In the genomic region with DNA sequence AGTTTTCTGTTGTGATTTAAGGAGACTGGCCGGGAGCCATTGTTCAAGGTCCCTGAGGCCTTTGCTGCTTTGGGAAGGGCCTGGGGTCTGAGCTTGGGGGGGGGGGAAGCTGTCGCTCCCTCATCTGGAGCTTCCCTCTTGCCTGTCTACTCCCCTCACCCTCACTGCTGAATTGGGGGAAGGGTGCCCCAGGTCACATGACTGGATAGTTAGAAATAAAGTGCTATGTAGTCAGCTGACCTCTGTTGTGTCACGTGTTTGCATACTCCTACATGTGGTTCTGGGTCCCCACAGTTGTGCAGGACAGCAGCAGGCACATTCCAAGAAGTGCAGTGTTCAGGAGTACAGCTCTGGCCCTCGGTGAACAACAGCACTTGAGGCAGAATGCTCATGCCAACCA, we compare ENCODE assay signal across 8 mouse cellular contexts. TPM values are rescaled to one million over a fixed set of nuclear protein-coding genes. Genes with fewer than 3 reads are reported as not detected.
A peak's percentile ranks its signal among the peaks of the same experiment; 100 is the strongest.
DNase-seq lines count a peak whose midpoint lies in the region; ATAC-seq lines count a peak whose summit lies in the region.

No protein-coding gene starts in this region.

- ATAC-seq in forebrain, embryonic 13.5 days = peak; percentile 25; the same call in 1 of the 2 replicates
- ATAC-seq in intestine, embryonic 16.5 days = no peak
- ATAC-seq in midbrain, embryonic 16.5 days = no peak

- no peaks in the 10 kb centered on the region for H3K9me3 ChIP-seq in forebrain, embryonic 13.5 days (replicated peaks)
- H3K9me3 ChIP-seq in intestine, embryonic 16.5 days (ENCODE audit: control insufficient read depth, low read length) = no peaks in the 10 kb centered on the region
- no peaks in the 10 kb centered on the region for H3K9me3 ChIP-seq in midbrain, embryonic 16.5 days (replicated peaks; ENCODE audit: control insufficient read depth, low read length, poor library complexity, severe bottlenecking)

- peaks cover 48% of the 10 kb centered on the region for H3K36me3 ChIP-seq in forebrain, embryonic 13.5 days (ENCODE audit: poor library complexity, severe bottlenecking)
- H3K36me3 ChIP-seq in intestine, embryonic 16.5 days (ENCODE audit: control insufficient read depth, insufficient read depth, low read length) = peaks cover 13% of the 10 kb centered on the region; the same call in 1 of the 2 replicates
- H3K36me3 ChIP-seq in midbrain, embryonic 16.5 days (ENCODE audit: control insufficient read depth, insufficient read depth, low read length) = peaks cover 7% of the 10 kb centered on the region

- H3K4me2 ChIP-seq in forebrain, embryonic 13.5 days = peak overlapping the region; percentile 17; the same call in 1 of the 2 replicates
- H3K4me2 ChIP-seq in intestine, embryonic 16.5 days (ENCODE audit: low read depth, low read length) = no peak overlapping the region
- no peak overlapping the region for H3K4me2 ChIP-seq in midbrain, embryonic 16.5 days (ENCODE audit: low read length)

- H3K27ac ChIP-seq in forebrain, embryonic 13.5 days = peak overlapping the region; percentile 86
- H3K27ac ChIP-seq in intestine, embryonic 16.5 days (ENCODE audit: low read length) = peak overlapping the region; percentile 74
- peak overlapping the region; percentile 82 for H3K27ac ChIP-seq in midbrain, embryonic 16.5 days (ENCODE audit: low read length)

- H3K4me1 ChIP-seq in forebrain, embryonic 13.5 days = peaks cover 25% of the 10 kb centered on the region
- H3K4me1 ChIP-seq in intestine, embryonic 16.5 days (ENCODE audit: control insufficient read depth, insufficient read depth, low read length) = peaks cover 23% of the 10 kb centered on the region
- H3K4me1 ChIP-seq in midbrain, embryonic 16.5 days (ENCODE audit: control insufficient read depth, insufficient read depth, low read length) = peaks cover 15% of the 10 kb centered on the region

- WGBS in forebrain, embryonic 13.5 days = 74% methylated on average over 4 of the region's 4 CpGs
- WGBS in intestine, embryonic 16.5 days = 61% methylated on average over 4 of the region's 4 CpGs
- 69% methylated on average over 4 of the region's 4 CpGs for WGBS in midbrain, embryonic 16.5 days

- H3K27me3 ChIP-seq in forebrain, embryonic 13.5 days = no peaks in the 10 kb centered on the region
- no peaks in the 10 kb centered on the region for H3K27me3 ChIP-seq in intestine, embryonic 16.5 days (replicated peaks; ENCODE audit: control insufficient read depth, insufficient read depth, low read length)
- H3K27me3 ChIP-seq in midbrain, embryonic 16.5 days (ENCODE audit: control insufficient read depth, insufficient read depth, low read depth, low read length) = no peaks in the 10 kb centered on the region

- peak; percentile 32 to 42 for DNase-seq in kidney, adult 8-10 months
- no peak for DNase-seq in kidney, adult 18-20 months
- DNase-seq in urinary bladder, postnatal 36 days (ENCODE audit: low spot score in 2 of 2) = no peak
- no peak for DNase-seq in natural killer cell, adult 2 months (ENCODE audit: low spot score in 2 of 2)
- DNase-seq in adipocyte (ENCODE audit: low spot score) = no peak

- H3K9ac ChIP-seq in forebrain, embryonic 13.5 days = 0 out of 2 replicates have a peak overlapping the region, but pooled peaks have one; percentile 45
- peak overlapping the region; percentile 33; the same call in 1 of the 2 replicates for H3K9ac ChIP-seq in intestine, embryonic 16.5 days (ENCODE audit: low read depth, low read length)
- H3K9ac ChIP-seq in midbrain, embryonic 16.5 days (ENCODE audit: low read depth, low read length) = no peak overlapping the region

- H3K4me3 ChIP-seq in forebrain, embryonic 13.5 days = no peak overlapping the region
- no peak overlapping the region for H3K4me3 ChIP-seq in intestine, embryonic 16.5 days (ENCODE audit: low read length)
- H3K4me3 ChIP-seq in midbrain, embryonic 16.5 days (ENCODE audit: low read depth, low read length) = no peak overlapping the region

RNA-seq across cellular contexts. Expression of gene Rnf114, which starts 15.7 kb away (rescaled TPM):
- 134 and 147 TPM in 2 replicates for polyA plus RNA-seq in forebrain, embryonic 13.5 days (2015; fragmentation: Nextera tagmentation; extraction: Ambion mirVana)
- 75.7 and 76.5 TPM in 2 replicates for polyA plus RNA-seq in intestine, embryonic 16.5 days (2015; fragmentation: Nextera tagmentation; extraction: Ambion mirVana)
- 111 and 121 TPM in 2 replicates for polyA plus RNA-seq in midbrain, embryonic 16.5 days (2015; fragmentation: Nextera tagmentation; extraction: Ambion mirVana)

RNA-seq across cellular contexts. Expression of gene Spata2, which starts 15.9 kb away (rescaled TPM):
- polyA plus RNA-seq in forebrain, embryonic 13.5 days (2015; fragmentation: Nextera tagmentation; extraction: Ambion mirVana) = 21.3 and 24.4 TPM in 2 replicates
- 14.2 and 15.4 TPM in 2 replicates for polyA plus RNA-seq in intestine, embryonic 16.5 days (2015; fragmentation: Nextera tagmentation; extraction: Ambion mirVana)
- polyA plus RNA-seq in midbrain, embryonic 16.5 days (2015; fragmentation: Nextera tagmentation; extraction: Ambion mirVana) = 32.2 and 34.4 TPM in 2 replicates

RNA-seq across cellular contexts. Expression of gene Slc9a8, which starts 55.2 kb away (rescaled TPM):
- 19.5 and 21.1 TPM in 2 replicates for polyA plus RNA-seq in forebrain, embryonic 13.5 days (2015; fragmentation: Nextera tagmentation; extraction: Ambion mirVana)
- polyA plus RNA-seq in intestine, embryonic 16.5 days (2015; fragmentation: Nextera tagmentation; extraction: Ambion mirVana) = 19.0 and 21.4 TPM in 2 replicates
- 19.4 and 20.9 TPM in 2 replicates for polyA plus RNA-seq in midbrain, embryonic 16.5 days (2015; fragmentation: Nextera tagmentation; extraction: Ambion mirVana)

Comparison
In these comparisons a context has a peak if more than half of its experiments do, and no peak if none do; other contexts are left out.
1. DNase-seq: peak in kidney, adult 8-10 months (2 of 2); none in kidney, adult 18-20 months (single experiment), urinary bladder, postnatal 36 days (0 of 2), natural killer cell, adult 2 months (0 of 2) and adipocyte (single experiment).
2. Peak in every context shown above with its lines, with median percentiles within 50 percentile points of each other: H3K27ac ChIP-seq.